Mouse (Mus musculus): ENCODE measurements around the gene Fras1. TPM values are rescaled to one million over a fixed set of nuclear protein-coding genes. Genes with fewer than 3 reads are reported as not detected.
A peak's percentile ranks its signal among the peaks of the same experiment; 100 is the strongest.

Gene Fras1
- polyA plus RNA-seq (2015; fragmentation: Nextera tagmentation; extraction: Ambion mirVana) = 17.0 and 18.3 TPM in 2 replicates

GRCm38 (mm10) chr5:96373567-96373985 is at the start of gene Fras1:
Gene Fras1 (plus strand): TSS chr5:96373955.
- Histone ChIP-seq H3K27ac (peak within 1 kb of the TSS; percentile 75), H3K4me3 (replicated peaks) (peak within 1 kb of the TSS; percentile 54), H3K9me3 (no peaks in the 10 kb centered on the region), H3K4me1 (replicated peaks) (peaks cover 15% of the 10 kb centered on the region; the same call in 1 of the 2 replicates), H3K4me2 (replicated peaks) (peak within 1 kb of the TSS; percentile 90), H3K9ac (peak within 1 kb of the TSS; percentile 63), H3K36me3 (no peaks in the 10 kb centered on the region), H3K27me3 (replicated peaks) (no peaks in the 10 kb centered on the region)
- under 1% methylated on average over 16 of the region's 16 CpGs for WGBS
- peak; percentile 51 for ATAC-seq

GRCm38 (mm10) chr5:96331048-96331737 is 42.6 kb upstream of the Fras1 start:
- H3K4me2 ChIP-seq (replicated peaks) = peak overlapping the region; percentile 10
- ATAC-seq = 0 out of 2 replicates have a peak, but pooled peaks have one; percentile 23
- no peak overlapping the region for H3K9ac ChIP-seq

GRCm38 (mm10) chr5:96331738-96332070 is 42.1 kb upstream of the Fras1 start:
- WGBS = 42% methylated on average over 5 of the region's 5 CpGs
- Histone ChIP-seq H3K27me3 (replicated peaks) (no peaks in the 10 kb centered on the region), H3K4me1 (replicated peaks) (peaks cover 4% of the 10 kb centered on the region; the same call in 1 of the 2 replicates), H3K9ac (no peak overlapping the region), H3K27ac (no peak overlapping the region), H3K9me3 (no peaks in the 10 kb centered on the region), H3K4me2 (replicated peaks) (peak overlapping the region; percentile 10), H3K36me3 (no peaks in the 10 kb centered on the region), H3K4me3 (replicated peaks) (no peak overlapping the region)
- no peak for ATAC-seq

More at GRCm38 (mm10) chr5:96331048-96331737, 42.6 kb upstream of the Fras1 start:
- Histone ChIP-seq H3K4me3 (replicated peaks) (no peak overlapping the region), H3K27me3 (replicated peaks) (no peaks in the 10 kb centered on the region), H3K4me1 (replicated peaks) (peaks cover 4% of the 10 kb centered on the region; the same call in 1 of the 2 replicates), H3K27ac (no peak overlapping the region), H3K9me3 (no peaks in the 10 kb centered on the region), H3K36me3 (no peaks in the 10 kb centered on the region)
- WGBS = 68% methylated on average over 25 of the region's 25 CpGs

GRCm38 (mm10) chr5:96333963-96334362 is 39.8 kb upstream of the Fras1 start:
- Histone ChIP-seq H3K9me3 (no peaks in the 10 kb centered on the region), H3K4me1 (replicated peaks) (peaks cover 4% of the 10 kb centered on the region; the same call in 1 of the 2 replicates), H3K27me3 (replicated peaks) (no peaks in the 10 kb centered on the region), H3K4me3 (replicated peaks) (no peak overlapping the region), H3K36me3 (no peaks in the 10 kb centered on the region), H3K27ac (no peak overlapping the region), H3K4me2 (replicated peaks) (no peak overlapping the region), H3K9ac (no peak overlapping the region)
- ATAC-seq = no peak
- 65% methylated on average over 3 of the region's 3 CpGs for WGBS

- Histone ChIP-seq H3K27me3 (replicated peaks) (no peaks in the 10 kb centered on the region), H3K4me1 (replicated peaks) (no peaks in the 10 kb centered on the region), H3K4me3 (replicated peaks) (no peak overlapping the region), H3K4me2 (replicated peaks) (no peak overlapping the region), H3K36me3 (no peaks in the 10 kb centered on the region), H3K9me3 (no peaks in the 10 kb centered on the region), H3K27ac (no peak overlapping the region), H3K9ac (no peak overlapping the region)
- ATAC-seq = no peak
- WGBS = 92% methylated on average over 6 of the region's 6 CpGs
Observed at GRCm38 (mm10) chr5:96340564-96340963, 33.2 kb upstream of the Fras1 start.

- no peak overlapping the region for H3K4me2 ChIP-seq (replicated peaks)
- no peaks in the 10 kb centered on the region for H3K36me3 ChIP-seq
- H3K27me3 ChIP-seq (replicated peaks) = no peaks in the 10 kb centered on the region
- WGBS = 74% methylated on average over 2 of the region's 2 CpGs
- ATAC-seq = no peak
- no peak overlapping the region for H3K4me3 ChIP-seq (replicated peaks)
- H3K9me3 ChIP-seq = no peaks in the 10 kb centered on the region
- no peak overlapping the region for H3K27ac ChIP-seq
- no peak overlapping the region for H3K9ac ChIP-seq
- H3K4me1 ChIP-seq (replicated peaks) = no peaks in the 10 kb centered on the region
Observed at GRCm38 (mm10) chr5:96344983-96345382, 28.8 kb upstream of the Fras1 start.

- Histone ChIP-seq H3K36me3 (no peaks in the 10 kb centered on the region), H3K4me1 (replicated peaks) (no peaks in the 10 kb centered on the region), H3K4me3 (replicated peaks) (no peak overlapping the region), H3K9ac (no peak overlapping the region), H3K4me2 (replicated peaks) (no peak overlapping the region), H3K9me3 (no peaks in the 10 kb centered on the region), H3K27ac (no peak overlapping the region), H3K27me3 (replicated peaks) (no peaks in the 10 kb centered on the region)
- no peak for ATAC-seq
Observed at GRCm38 (mm10) chr5:96351963-96352362, 21.8 kb upstream of the Fras1 start.

- H3K9ac ChIP-seq = no peak overlapping the region
- no peaks in the 10 kb centered on the region for H3K4me1 ChIP-seq (replicated peaks)
- no peaks in the 10 kb centered on the region for H3K9me3 ChIP-seq
- H3K27ac ChIP-seq = no peak overlapping the region
- H3K4me2 ChIP-seq (replicated peaks) = no peak overlapping the region
- H3K4me3 ChIP-seq (replicated peaks) = no peak overlapping the region
- 79% methylated on average over 4 of the region's 4 CpGs for WGBS
- H3K27me3 ChIP-seq (replicated peaks) = no peaks in the 10 kb centered on the region
- ATAC-seq = no peak
- H3K36me3 ChIP-seq = no peaks in the 10 kb centered on the region
Observed at GRCm38 (mm10) chr5:96363950-96364349, 9.8 kb upstream of the Fras1 start.

- H3K4me2 ChIP-seq (replicated peaks) = no peak overlapping the region
- H3K4me3 ChIP-seq (replicated peaks) = no peak overlapping the region
- H3K4me1 ChIP-seq (replicated peaks) = no peaks in the 10 kb centered on the region
Observed at GRCm38 (mm10) chr5:96365590-96365989, 8.2 kb upstream of the Fras1 start.

GRCm38 (mm10) chr5:96367260-96367659 is 6.5 kb upstream of the Fras1 start:
- no peak for ATAC-seq
- no peaks in the 10 kb centered on the region for H3K4me1 ChIP-seq (replicated peaks)
- H3K27me3 ChIP-seq (replicated peaks) = no peaks in the 10 kb centered on the region
- H3K4me3 ChIP-seq (replicated peaks) = no peak overlapping the region
- H3K36me3 ChIP-seq = no peaks in the 10 kb centered on the region
- no peak overlapping the region for H3K4me2 ChIP-seq (replicated peaks)
- H3K27ac ChIP-seq = no peak overlapping the region
- H3K9me3 ChIP-seq = no peaks in the 10 kb centered on the region
- H3K9ac ChIP-seq = no peak overlapping the region

More at GRCm38 (mm10) chr5:96365590-96365989, 8.2 kb upstream of the Fras1 start:
- no peaks in the 10 kb centered on the region for H3K27me3 ChIP-seq (replicated peaks)
- no peak overlapping the region for H3K9ac ChIP-seq
- no peaks in the 10 kb centered on the region for H3K36me3 ChIP-seq
- no peak for ATAC-seq
- WGBS = 70% methylated on average over 5 of the region's 5 CpGs
- H3K9me3 ChIP-seq = no peaks in the 10 kb centered on the region
- no peak overlapping the region for H3K27ac ChIP-seq

GRCm38 (mm10) chr5:96373106-96373505 is 649 bp upstream of the Fras1 start:
- WGBS = 31% methylated on average over 6 of the region's 6 CpGs
- peak; percentile 1; the same call in 1 of the 2 replicates for ATAC-seq
- H3K4me2 ChIP-seq (replicated peaks) = peak overlapping the region; percentile 90

GRCm38 (mm10) chr5:96373986-96374901 is 489 bp downstream of the Fras1 start:
- H3K36me3 ChIP-seq = no peaks in the 10 kb centered on the region
- H3K9me3 ChIP-seq = no peaks in the 10 kb centered on the region
- peak overlapping the region; percentile 90 for H3K4me2 ChIP-seq (replicated peaks)
- no peaks in the 10 kb centered on the region for H3K27me3 ChIP-seq (replicated peaks)
- peak; percentile 89 for ATAC-seq
- peak overlapping the region; percentile 54 for H3K4me3 ChIP-seq (replicated peaks)
- H3K4me1 ChIP-seq (replicated peaks) = peaks cover 15% of the 10 kb centered on the region; the same call in 1 of the 2 replicates
- under 1% methylated on average over 84 of the region's 84 CpGs for WGBS
- peak overlapping the region; percentile 75 for H3K27ac ChIP-seq
- peak overlapping the region; percentile 63 for H3K9ac ChIP-seq

More at GRCm38 (mm10) chr5:96373106-96373505, 649 bp upstream of the Fras1 start:
- no peaks in the 10 kb centered on the region for H3K27me3 ChIP-seq (replicated peaks)
- H3K27ac ChIP-seq = 0 out of 2 replicates have a peak overlapping the region, but pooled peaks have one; percentile 75
- no peaks in the 10 kb centered on the region for H3K9me3 ChIP-seq
- peak overlapping the region; percentile 63; the same call in 1 of the 2 replicates for H3K9ac ChIP-seq
- H3K36me3 ChIP-seq = no peaks in the 10 kb centered on the region
- H3K4me3 ChIP-seq (replicated peaks) = peak overlapping the region; percentile 54
- peaks cover 15% of the 10 kb centered on the region; the same call in 1 of the 2 replicates for H3K4me1 ChIP-seq (replicated peaks)

All from intestine, embryonic 15.5 days (tissue).